In genomic region chr17:29018292-29018984, GRCm38 (mm10) we compare ENCODE assay signal across 8 mouse cellular contexts. TPM values are rescaled to one million over a fixed set of nuclear protein-coding genes. Genes with fewer than 3 reads are reported as not detected.
DNase-seq lines count a peak whose midpoint lies in the region; ATAC-seq and TF ChIP-seq lines count a peak whose summit lies in the region.

No protein-coding gene starts in this region.

- peak; percentile 33; the same call in 1 of the 2 replicates for TF ChIP-seq CTCF in spleen, adult 2 months (IDR thresholded peaks at IDR 0.05; ENCODE audit: extremely low read depth, insufficient read depth, insufficient read length, insufficient replicate concordance)
- TF ChIP-seq CTCF in stomach, postnatal 0 days (IDR thresholded peaks at IDR 0.05; ENCODE audit: low read depth): peak; percentile 68

- no peak overlapping the region for H3K4me2 ChIP-seq in stomach, postnatal 0 days (replicated peaks; ENCODE audit: low read depth)
- H3K4me2 ChIP-seq in hindbrain, embryonic 14.5 days (replicated peaks): no peak overlapping the region

- no peaks in the 10 kb centered on the region for H3K36me3 ChIP-seq in spleen, adult 2 months (ENCODE audit: control insufficient read depth, insufficient read depth, low read length)
- H3K36me3 ChIP-seq in stomach, postnatal 0 days (ENCODE audit: control insufficient read depth, insufficient read depth, low read length): no peaks in the 10 kb centered on the region
- no peaks in the 10 kb centered on the region for H3K36me3 ChIP-seq in hindbrain, embryonic 14.5 days (replicated peaks; ENCODE audit: control insufficient read depth, insufficient read depth)

- WGBS in spleen, adult 2 months: 70% methylated on average over 11 of the region's 11 CpGs
- WGBS in stomach, postnatal 0 days: 46% methylated on average over 11 of the region's 11 CpGs
- 45% methylated on average over 11 of the region's 11 CpGs for WGBS in hindbrain, embryonic 14.5 days

- TF ChIP-seq EP300 in stomach, postnatal 0 days (optimal IDR thresholded peaks at IDR 0.05): no peak

- no peak overlapping the region for H3K27ac ChIP-seq in spleen, adult 2 months (ENCODE audit: insufficient read depth, low read length)
- peak overlapping the region; percentile 65 for H3K27ac ChIP-seq in stomach, postnatal 0 days (replicated peaks)
- no peak overlapping the region for H3K27ac ChIP-seq in hindbrain, embryonic 14.5 days

- H3K9ac ChIP-seq in stomach, postnatal 0 days (ENCODE audit: low read length): no peak overlapping the region
- no peak overlapping the region for H3K9ac ChIP-seq in hindbrain, embryonic 14.5 days

- TF ChIP-seq POLR2A in spleen, adult 2 months (IDR thresholded peaks at IDR 0.05; ENCODE audit: low read depth, low read length): no peak

- H3K4me3 ChIP-seq in spleen, adult 2 months (ENCODE audit: extremely low read depth, insufficient read depth, insufficient read length): no peak overlapping the region
- H3K4me3 ChIP-seq in stomach, postnatal 0 days (ENCODE audit: low read depth, low read length): no peak overlapping the region
- no peak overlapping the region for H3K4me3 ChIP-seq in hindbrain, embryonic 14.5 days (replicated peaks; ENCODE audit: low read length)

- intact Hi-C loops in heart, postnatal 25 days (cut with DNase I): no loop called here

- peak; percentile 41 for ATAC-seq in stomach, postnatal 0 days (ENCODE audit: low FRiP score, low TSS enrichment)
- ATAC-seq in hindbrain, embryonic 14.5 days (ENCODE audit: low FRiP score): no peak

- no peaks in the 10 kb centered on the region for H3K27me3 ChIP-seq in spleen, adult 2 months (ENCODE audit: control insufficient read depth, insufficient read depth, low read length)
- H3K27me3 ChIP-seq in stomach, postnatal 0 days (ENCODE audit: control insufficient read depth, insufficient read depth, low read length): no peaks in the 10 kb centered on the region
- no peaks in the 10 kb centered on the region for H3K27me3 ChIP-seq in hindbrain, embryonic 14.5 days (ENCODE audit: control insufficient read depth, insufficient read depth, low read length)

- H3K9me3 ChIP-seq in stomach, postnatal 0 days (ENCODE audit: control insufficient read depth, low read length): no peaks in the 10 kb centered on the region
- H3K9me3 ChIP-seq in hindbrain, embryonic 14.5 days (ENCODE audit: control insufficient read depth, low read length): no peaks in the 10 kb centered on the region

- no peak for DNase-seq in spleen, adult 2 months (ENCODE audit: low read depth in 1 of 2, low spot score in 2 of 2)
- no peak for DNase-seq in spleen, adult 12 weeks (ENCODE audit: low spot score)
- peak; percentile 74 for DNase-seq in embryo, embryonic 10 days (ENCODE audit: low spot score)
- peak; percentile 27 for DNase-seq in heart, postnatal 25 days (ENCODE audit: low spot score)
- DNase-seq in stomach, postnatal 0 days (ENCODE audit: low spot score): peak; percentile 65
- no peak for DNase-seq in ovary, postnatal 10 days (ENCODE audit: low spot score)
- no peak for DNase-seq in frontal cortex, postnatal 36 days (ENCODE audit: low spot score in 2 of 2)
- no peak for DNase-seq in hindbrain, embryonic 14.5 days (ENCODE audit: low spot score)

- peaks cover 2% of the 10 kb centered on the region; the same call in 1 of the 2 replicates for H3K4me1 ChIP-seq in spleen, adult 2 months (ENCODE audit: control insufficient read depth, insufficient read depth, insufficient read length)
- H3K4me1 ChIP-seq in stomach, postnatal 0 days (replicated peaks; ENCODE audit: control insufficient read depth, insufficient read depth): no peaks in the 10 kb centered on the region
- no peaks in the 10 kb centered on the region for H3K4me1 ChIP-seq in hindbrain, embryonic 14.5 days (replicated peaks; ENCODE audit: control insufficient read depth, insufficient read depth, low read length)

RNA-seq across cellular contexts. Expression of gene Stk38, which starts 10.6 kb away (rescaled TPM):
- polyA plus RNA-seq in spleen, adult 2 months (2012; rRNA removed): 119 and 149 TPM in 2 replicates
- total RNA-seq in heart, postnatal 25 days (2021): 10 to 100 TPM; 32.8 to 38.2 TPM
- polyA plus RNA-seq in stomach, postnatal 0 days (2015; fragmentation: Nextera tagmentation; extraction: Ambion mirVana): 64.8 and 68.7 TPM in 2 replicates
- polyA plus RNA-seq in hindbrain, embryonic 14.5 days (2014; fragmentation: Nextera tagmentation; extraction: Ambion mirVana): 75.6 and 85.0 TPM in 2 replicates

RNA-seq across cellular contexts. Expression of gene Srsf3, which starts 14.0 kb away (rescaled TPM):
- 189 and 210 TPM in 2 replicates for polyA plus RNA-seq in spleen, adult 2 months (2012; rRNA removed)
- 10 to 100 TPM; 68.9 to 75.4 TPM for total RNA-seq in heart, postnatal 25 days (2021)
- 279 and 305 TPM in 2 replicates for polyA plus RNA-seq in stomach, postnatal 0 days (2015; fragmentation: Nextera tagmentation; extraction: Ambion mirVana)
- polyA plus RNA-seq in hindbrain, embryonic 14.5 days (2014; fragmentation: Nextera tagmentation; extraction: Ambion mirVana): 446 and 460 TPM in 2 replicates

Comparison
In these comparisons a context has a peak if more than half of its experiments do, and no peak if none do; other contexts are left out.
1. DNase-seq: peak in embryo, embryonic 10 days (single experiment), heart, postnatal 25 days (single experiment) and stomach, postnatal 0 days (single experiment); none in spleen, adult 2 months (0 of 2), spleen, adult 12 weeks (single experiment), ovary, postnatal 10 days (single experiment), frontal cortex, postnatal 36 days (0 of 2) and hindbrain, embryonic 14.5 days (single experiment).